Mouse (Mus musculus): ENCODE measurements around the gene B020004J07Rik.
"Not testable (repeated sequence)": the region's sequence is repeated elsewhere in the genome, so short reads cannot be mapped to it uniquely, and the experiment has no call there.

B020004J07Rik gene

GRCm38 (mm10) chr4:101843923-101844322 lies at the start of gene B020004J07Rik:
TSS of gene B020004J07Rik (minus strand) at chr4:101844023.
- not testable (repeated sequence) for DNase-seq (ENCODE audit: low spot score)

- no peak for DNase-seq (ENCODE audit: low spot score)
These were observed 45.6 kb upstream of the B020004J07Rik start for GRCm38 (mm10) chr4:101889377-101889776.

GRCm38 (mm10) chr4:101883641-101884040 lies 39.8 kb upstream of the B020004J07Rik start:
- DNase-seq (ENCODE audit: low spot score), result no peak

GRCm38 (mm10) chr4:101875687-101876086 lies 31.9 kb upstream of the B020004J07Rik start:
- not testable (repeated sequence) for DNase-seq (ENCODE audit: low spot score)

GRCm38 (mm10) chr4:101872031-101872430 lies 28.2 kb upstream of the B020004J07Rik start:
- DNase-seq (ENCODE audit: low spot score), result not testable (repeated sequence)

GRCm38 (mm10) chr4:101862289-101862688 lies 18.5 kb upstream of the B020004J07Rik start:
- DNase-seq (ENCODE audit: low spot score), result no peak

- no peak for DNase-seq (ENCODE audit: low spot score)
These were observed 17.1 kb upstream of the B020004J07Rik start for GRCm38 (mm10) chr4:101860873-101861272.

- DNase-seq (ENCODE audit: low spot score), result no peak
These were observed 7.1 kb upstream of the B020004J07Rik start for GRCm38 (mm10) chr4:101850908-101851307.
